Mouse (Mus musculus): Measurements from ENCODE around the gene Ccdc88b. TPM values are rescaled to one million over a fixed set of nuclear protein-coding genes. Genes with fewer than 3 reads are reported as not detected.
A peak's percentile ranks its signal among the peaks of the same experiment; 100 is the strongest.

Ccdc88b gene
- polyA plus RNA-seq, 1 experiment from 2014 or later = 0.56 TPM

GRCm38 (mm10) chr19:6875834-6876233 lies 17.8 kb upstream of the Ccdc88b start:
- no peaks in the 10 kb centered on the region for H3K4me1 ChIP-seq
- WGBS = 90% methylated on average over 6 of the region's 6 CpGs
- no peak overlapping the region for H3K27ac ChIP-seq
- peaks cover 7% of the 10 kb centered on the region; the same call in 1 of the 2 replicates for H3K9me3 ChIP-seq
- H3K27me3 ChIP-seq (replicated peaks) = no peaks in the 10 kb centered on the region
- H3K4me2 ChIP-seq = no peak overlapping the region
- H3K9ac ChIP-seq = no peak overlapping the region
- no peak overlapping the region for H3K4me3 ChIP-seq
- no peak for ATAC-seq (replicated peaks)
- no peaks in the 10 kb centered on the region for H3K36me3 ChIP-seq (replicated peaks)

- WGBS = 79% methylated on average over 1 of the region's 1 CpGs
- no peaks in the 10 kb centered on the region for H3K27me3 ChIP-seq (replicated peaks)
- H3K4me2 ChIP-seq = no peak overlapping the region
- no peaks in the 10 kb centered on the region; the same call in 1 of the 2 replicates for H3K9me3 ChIP-seq
- H3K4me3 ChIP-seq = no peak overlapping the region
- H3K27ac ChIP-seq = no peak overlapping the region
- ATAC-seq (replicated peaks) = no peak
- H3K9ac ChIP-seq = no peak overlapping the region
- H3K4me1 ChIP-seq = no peaks in the 10 kb centered on the region
- H3K36me3 ChIP-seq (replicated peaks) = no peaks in the 10 kb centered on the region
Observed at GRCm38 (mm10) chr19:6874257-6874656, 16.2 kb upstream of the Ccdc88b start.

GRCm38 (mm10) chr19:6872701-6873100 lies 14.7 kb upstream of the Ccdc88b start:
- WGBS = 75% methylated on average over 3 of the region's 3 CpGs
- H3K9ac ChIP-seq = no peak overlapping the region
- H3K27ac ChIP-seq = no peak overlapping the region
- no peaks in the 10 kb centered on the region for H3K9me3 ChIP-seq
- H3K4me3 ChIP-seq = no peak overlapping the region
- no peak for ATAC-seq (replicated peaks)
- H3K27me3 ChIP-seq (replicated peaks) = no peaks in the 10 kb centered on the region
- H3K4me1 ChIP-seq = no peaks in the 10 kb centered on the region
- H3K4me2 ChIP-seq = no peak overlapping the region
- no peaks in the 10 kb centered on the region for H3K36me3 ChIP-seq (replicated peaks)

GRCm38 (mm10) chr19:6871574-6872271 lies 13.7 kb upstream of the Ccdc88b start:
- no peak overlapping the region for H3K27ac ChIP-seq
- WGBS = 59% methylated on average over 5 of the region's 5 CpGs
- H3K36me3 ChIP-seq (replicated peaks) = no peaks in the 10 kb centered on the region
- H3K4me2 ChIP-seq = no peak overlapping the region
- H3K9ac ChIP-seq = no peak overlapping the region
- H3K27me3 ChIP-seq (replicated peaks) = no peaks in the 10 kb centered on the region
- H3K4me1 ChIP-seq = no peaks in the 10 kb centered on the region
- ATAC-seq (replicated peaks) = no peak
- no peaks in the 10 kb centered on the region for H3K9me3 ChIP-seq
- H3K4me3 ChIP-seq = no peak overlapping the region

GRCm38 (mm10) chr19:6869355-6869754 lies 11.3 kb upstream of the Ccdc88b start:
- no peak overlapping the region for H3K27ac ChIP-seq
- no peaks in the 10 kb centered on the region for H3K4me1 ChIP-seq
- no peaks in the 10 kb centered on the region for H3K36me3 ChIP-seq (replicated peaks)
- no peaks in the 10 kb centered on the region for H3K27me3 ChIP-seq (replicated peaks)
- no peak overlapping the region for H3K9ac ChIP-seq
- WGBS = 13% methylated on average over 5 of the region's 5 CpGs
- no peak for ATAC-seq (replicated peaks)
- no peak overlapping the region for H3K4me3 ChIP-seq
- no peak overlapping the region for H3K4me2 ChIP-seq
- H3K9me3 ChIP-seq = no peaks in the 10 kb centered on the region

GRCm38 (mm10) chr19:6861451-6861850 lies 3.4 kb upstream of the Ccdc88b start:
- 96% methylated on average over 4 of the region's 4 CpGs for WGBS
- Histone ChIP-seq H3K9ac (no peak overlapping the region), H3K4me1 (no peaks in the 10 kb centered on the region), H3K4me2 (no peak overlapping the region), H3K27me3 (replicated peaks) (no peaks in the 10 kb centered on the region), H3K9me3 (no peaks in the 10 kb centered on the region), H3K27ac (no peak overlapping the region), H3K36me3 (replicated peaks) (no peaks in the 10 kb centered on the region), H3K4me3 (no peak overlapping the region)
- ATAC-seq (replicated peaks) = no peak

- 80% methylated on average over 6 of the region's 6 CpGs for WGBS
- no peaks in the 10 kb centered on the region for H3K36me3 ChIP-seq (replicated peaks)
- no peaks in the 10 kb centered on the region for H3K27me3 ChIP-seq (replicated peaks)
- no peak for ATAC-seq (replicated peaks)
- peaks cover under 1% of the 10 kb centered on the region; the same call in 1 of the 2 replicates for H3K4me1 ChIP-seq
- H3K9me3 ChIP-seq = no peaks in the 10 kb centered on the region
- no peak overlapping the region for H3K9ac ChIP-seq
- H3K4me2 ChIP-seq = no peak overlapping the region
- no peak overlapping the region for H3K4me3 ChIP-seq
- no peak overlapping the region for H3K27ac ChIP-seq
Observed at GRCm38 (mm10) chr19:6860706-6861105, 2.7 kb upstream of the Ccdc88b start.

- H3K4me3 ChIP-seq = no peak overlapping the region
- H3K4me1 ChIP-seq = peaks cover 8% of the 10 kb centered on the region
- H3K9me3 ChIP-seq = no peaks in the 10 kb centered on the region
- H3K36me3 ChIP-seq (replicated peaks) = no peaks in the 10 kb centered on the region
- H3K27ac ChIP-seq = no peak overlapping the region
- no peak overlapping the region for H3K4me2 ChIP-seq
- no peaks in the 10 kb centered on the region for H3K27me3 ChIP-seq (replicated peaks)
- 77% methylated on average over 3 of the region's 3 CpGs for WGBS
- no peak for ATAC-seq (replicated peaks)
- no peak overlapping the region for H3K9ac ChIP-seq
Observed at GRCm38 (mm10) chr19:6859971-6860370, 2.0 kb upstream of the Ccdc88b start.

- peaks cover 1% of the 10 kb centered on the region; the same call in 1 of the 2 replicates for H3K27me3 ChIP-seq (replicated peaks)
- no peak overlapping the region for H3K27ac ChIP-seq
- no peaks in the 10 kb centered on the region for H3K36me3 ChIP-seq (replicated peaks)
- peaks cover 9% of the 10 kb centered on the region for H3K4me1 ChIP-seq
- no peak overlapping the region for H3K4me3 ChIP-seq
- 68% methylated on average over 2 of the region's 2 CpGs for WGBS
- no peak overlapping the region for H3K4me2 ChIP-seq
- ATAC-seq (replicated peaks) = no peak
- no peak overlapping the region for H3K9ac ChIP-seq
- no peaks in the 10 kb centered on the region for H3K9me3 ChIP-seq
Observed at GRCm38 (mm10) chr19:6859032-6859651, 1.1 kb upstream of the Ccdc88b start.

- Histone ChIP-seq H3K27ac (no peak overlapping the region), H3K4me1 (peaks cover 9% of the 10 kb centered on the region), H3K9ac (no peak overlapping the region), H3K9me3 (no peaks in the 10 kb centered on the region), H3K4me3 (no peak overlapping the region), H3K27me3 (replicated peaks) (peaks cover 9% of the 10 kb centered on the region; the same call in 1 of the 2 replicates), H3K4me2 (no peak overlapping the region), H3K36me3 (replicated peaks) (no peaks in the 10 kb centered on the region)
- 73% methylated on average over 9 of the region's 9 CpGs for WGBS
- ATAC-seq (replicated peaks) = no peak
Observed at GRCm38 (mm10) chr19:6857391-6858005, 513 bp downstream of the Ccdc88b start.

GRCm38 (mm10) chr19:6857003-6857360 lies 1.0 kb downstream of the Ccdc88b start:
- ATAC-seq (replicated peaks) = no peak
- peaks cover 9% of the 10 kb centered on the region for H3K4me1 ChIP-seq
- no peaks in the 10 kb centered on the region for H3K36me3 ChIP-seq (replicated peaks)
- no peak overlapping the region for H3K4me3 ChIP-seq
- no peak overlapping the region for H3K9ac ChIP-seq
- H3K27me3 ChIP-seq (replicated peaks) = peaks cover 9% of the 10 kb centered on the region; the same call in 1 of the 2 replicates
- no peak overlapping the region for H3K27ac ChIP-seq
- no peak overlapping the region for H3K4me2 ChIP-seq
- 48% methylated on average over 3 of the region's 3 CpGs for WGBS
- H3K9me3 ChIP-seq = no peaks in the 10 kb centered on the region

- ATAC-seq (replicated peaks) = peak; percentile 45; the same call in 1 of the 2 replicates
Observed at GRCm38 (mm10) chr19:6856281-6857002, 1.6 kb downstream of the Ccdc88b start.

More at GRCm38 (mm10) chr19:6856281-6857002, 1.6 kb downstream of the Ccdc88b start:
- H3K36me3 ChIP-seq (replicated peaks) = no peaks in the 10 kb centered on the region
- 42% methylated on average over 12 of the region's 12 CpGs for WGBS
- peaks cover 9% of the 10 kb centered on the region; the same call in 1 of the 2 replicates for H3K27me3 ChIP-seq (replicated peaks)
- no peaks in the 10 kb centered on the region for H3K9me3 ChIP-seq
- no peak overlapping the region for H3K4me3 ChIP-seq
- H3K9ac ChIP-seq = no peak overlapping the region
- H3K4me1 ChIP-seq = peaks cover 9% of the 10 kb centered on the region
- no peak overlapping the region for H3K4me2 ChIP-seq
- H3K27ac ChIP-seq = no peak overlapping the region
